Mouse (Mus musculus) midbrain, embryonic 16.5 days (tissue): ENCODE measurements around the gene Armcx3. TPM values are rescaled to one million over a fixed set of nuclear protein-coding genes. Genes with fewer than 3 reads are reported as not detected.

ENCODE experiments used
- ATAC-seq: fragments of 200-750 bp; cut with Nextera tagmentation; 2 replicates; pipeline ENCODE4 v1.8.0; 2017; ENCODE audit warnings: moderate TSS enrichment
- H3K27ac ChIP-seq: fragments of 300-500 bp; sonication (generic); 2 replicates; pipeline ENCODE4 v1.5.1; 2014; ENCODE audit warnings: mild to moderate bottlenecking, low read length, mixed read lengths
- H3K27me3 ChIP-seq: fragments of 300-500 bp; sonication (generic); 2 replicates; pipeline ENCODE4 v1.6.1; 2014; ENCODE audit warnings: low read depth, low read length, mixed read lengths; ENCODE audit not compliant: control insufficient read depth, insufficient read depth
- H3K36me3 ChIP-seq: fragments of 300-500 bp; sonication (generic); 2 replicates; pipeline ENCODE4 v1.6.1; 2014; ENCODE audit warnings: mild to moderate bottlenecking, low read length, moderate library complexity, mixed read lengths; ENCODE audit not compliant: control insufficient read depth, insufficient read depth
- H3K4me1 ChIP-seq: fragments of 300-500 bp; sonication (generic); 2 replicates; pipeline ENCODE4 v1.6.1; 2014; ENCODE audit warnings: mild to moderate bottlenecking, low read length, mixed read lengths; ENCODE audit not compliant: control insufficient read depth, insufficient read depth
- H3K4me2 ChIP-seq: fragments of 300-500 bp; sonication (generic); 2 replicates; pipeline ENCODE4 v1.6.1; 2014; ENCODE audit warnings: mild to moderate bottlenecking, low read length, mixed read lengths
- H3K4me3 ChIP-seq: fragments of 300-500 bp; sonication (generic); 2 replicates; pipeline ENCODE4 v1.5.1; 2014; ENCODE audit warnings: low read depth, mild to moderate bottlenecking, low read length, moderate library complexity, mixed read lengths
- H3K9ac ChIP-seq: fragments of 300-500 bp; sonication (generic); 2 replicates; pipeline ENCODE4 v1.6.1; 2014; ENCODE audit warnings: low read depth, low read length, mixed read lengths
- H3K9me3 ChIP-seq: fragments of 300-500 bp; sonication (generic); replicated peaks from 2 replicates; pipeline ENCODE4 v1.6.1; 2014; ENCODE audit warnings: mild to moderate bottlenecking, low read length, mixed read lengths; ENCODE audit not compliant: control insufficient read depth, poor library complexity, severe bottlenecking
- WGBS: fragments of 180-500 bp; shearing (Covaris S2); extraction: QIAGEN DNeasy Blood & Tissue Kit; methylation state at CpG from one replicate; pipeline ENCODE4 v1.1.7; 2014; 5-methylcytosine and 5-hydroxymethylcytosine counted together
- microRNA-seq: library from miRNA; unstranded; fragments of <30 nt; microRNA quantifications from one replicate; pipeline ENCODE4, GENCODE M21; 2017
- polyA plus RNA-seq: library from polyadenylated mRNA; unstranded; fragments of >200 nt; fragmentation: Nextera tagmentation; extraction: Ambion mirVana; gene quantifications from 2 replicates; pipeline ENCODE4 v1.2.1, GENCODE M21; 2015

The Armcx3 gene
- polyA plus RNA-seq, 1 experiment from 2014 or later: 87.7 TPM

DNA sequence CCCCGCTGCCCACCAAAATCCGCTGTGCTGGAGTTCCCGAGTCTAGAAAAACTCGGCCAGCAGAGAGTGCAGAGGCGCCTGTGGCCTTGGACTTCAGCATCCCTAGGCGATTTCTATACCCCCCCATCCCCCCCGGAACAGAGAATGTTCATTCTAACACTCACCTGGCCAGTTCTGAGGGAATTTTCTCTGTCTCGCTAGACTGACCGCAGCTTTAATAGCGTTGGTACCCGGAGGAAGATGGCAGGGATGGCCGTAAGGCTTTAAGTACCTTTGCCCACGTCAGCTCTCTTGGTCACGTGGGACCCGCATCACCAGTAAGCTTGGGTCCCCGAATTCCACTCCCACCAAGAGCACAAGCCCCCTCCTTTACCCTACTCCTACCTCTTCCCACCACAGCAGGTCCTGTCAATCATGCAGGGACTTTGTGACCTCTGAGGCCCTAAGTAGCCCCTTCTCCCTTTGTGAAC lies 52.4 kb downstream of the Armcx3 start, which contains the start of gene Armcx2:
TSS of gene Armcx2 (minus strand) at position 467 of the 470 bp plus-strand sequence.
- peak within 1 kb of the TSS; percentile 75 for H3K9ac ChIP-seq
- no peaks in the 10 kb centered on the region for H3K36me3 ChIP-seq
- 15% methylated on average over 16 of the region's 16 CpGs for WGBS
- peak within 1 kb of the TSS; percentile 63 for H3K4me3 ChIP-seq
- peaks cover 3% of the 10 kb centered on the region; the same call in 1 of the 2 replicates for H3K4me1 ChIP-seq
- H3K27ac ChIP-seq: peak within 1 kb of the TSS; percentile 90
- peak; percentile 90 for ATAC-seq
- peak within 1 kb of the TSS; percentile 60 for H3K4me2 ChIP-seq
- H3K27me3 ChIP-seq: no peaks in the 10 kb centered on the region; the same call in 1 of the 2 replicates
- H3K9me3 ChIP-seq: no peaks in the 10 kb centered on the region

Small RNA genes lying within 50 kb of the gene (microRNA-seq; reads per million reads assigned to microRNA genes)
- gene Mir7093: not detected

Other genes starting within 250 kb of the Armcx3 start
- 40.7 and 40.8 TPM in 2 replicates for gene Timm8a1, start 214.7 kb upstream of the Armcx3 start, polyA plus RNA-seq
- 0.26 and 0.36 TPM in 2 replicates for gene Btk, start 173.0 kb upstream of the Armcx3 start, polyA plus RNA-seq
- gene Rpl36a, start 170.9 kb upstream of the Armcx3 start, polyA plus RNA-seq: 144 and 152 TPM in 2 replicates
- 3.2 and 3.8 TPM in 2 replicates for gene Gla, start 155.5 kb upstream of the Armcx3 start, polyA plus RNA-seq
- 143 and 151 TPM in 2 replicates for gene Hnrnph2, start 155.4 kb upstream of the Armcx3 start, polyA plus RNA-seq
- 5.9 and 7.2 TPM in 2 replicates for gene Armcx4, start 70.1 kb upstream of the Armcx3 start, polyA plus RNA-seq
- 95.8 and 97.5 TPM in 2 replicates for gene Armcx1, start 38.6 kb upstream of the Armcx3 start, polyA plus RNA-seq
- 52.7 and 53.0 TPM in 2 replicates for gene Armcx6, start 5.2 kb upstream of the Armcx3 start, polyA plus RNA-seq
- gene Armcx2, start 52.6 kb downstream of the Armcx3 start, polyA plus RNA-seq: 95.6 and 104 TPM in 2 replicates
- gene Nxf2, start 208.2 kb downstream of the Armcx3 start, polyA plus RNA-seq: 0.28 and 0.44 TPM in 2 replicates